Mouse (Mus musculus): ENCODE data around the gene Gzmn. TPM values are rescaled to one million over a fixed set of nuclear protein-coding genes. Genes with fewer than 3 reads are reported as not detected.
"Not testable (repeated sequence)": the region's sequence is repeated elsewhere in the genome, so short reads cannot be mapped to it uniquely, and the experiment has no call there.

Gzmn gene
- polyA plus RNA-seq, 1 experiment from 2014 or later: not detected

- DNase-seq (ENCODE audit: low spot score): no peak
- 90% methylated on average over 5 of the region's 5 CpGs for WGBS
- no peak for ATAC-seq
- H3K4me2 ChIP-seq (ENCODE audit: low read length): no peak overlapping the region
- no peaks in the 10 kb centered on the region for H3K27me3 ChIP-seq (replicated peaks; ENCODE audit: control insufficient read depth, insufficient read depth, low read length)
- no peak overlapping the region for H3K9ac ChIP-seq (ENCODE audit: low read length)
- H3K4me3 ChIP-seq (ENCODE audit: low read depth, low read length): no peak overlapping the region
- H3K9me3 ChIP-seq (replicated peaks; ENCODE audit: control insufficient read depth, low read length): no peaks in the 10 kb centered on the region
- no peaks in the 10 kb centered on the region for H3K4me1 ChIP-seq (ENCODE audit: control insufficient read depth, insufficient read depth, low read length)
- no peak overlapping the region for H3K27ac ChIP-seq (ENCODE audit: low read depth, low read length)
- no peaks in the 10 kb centered on the region for H3K36me3 ChIP-seq (ENCODE audit: control insufficient read depth, insufficient read depth, low read length)
These were observed 1.7 kb downstream of the Gzmn start for GRCm38 (mm10) chr14:56172744-56173143.

- Histone ChIP-seq H3K9me3 (replicated peaks; ENCODE audit: control insufficient read depth, low read length) (no peaks in the 10 kb centered on the region), H3K9ac (ENCODE audit: low read length) (no peak overlapping the region), H3K4me1 (ENCODE audit: control insufficient read depth, insufficient read depth, low read length) (no peaks in the 10 kb centered on the region), H3K36me3 (ENCODE audit: control insufficient read depth, insufficient read depth, low read length) (no peaks in the 10 kb centered on the region), H3K4me3 (ENCODE audit: low read depth, low read length) (no peak overlapping the region), H3K27ac (ENCODE audit: low read depth, low read length) (no peak overlapping the region), H3K27me3 (replicated peaks; ENCODE audit: control insufficient read depth, insufficient read depth, low read length) (no peaks in the 10 kb centered on the region), H3K4me2 (ENCODE audit: low read length) (no peak overlapping the region)
- WGBS: 93% methylated on average over 6 of the region's 6 CpGs
- ATAC-seq (no peak), DNase-seq (ENCODE audit: low spot score) (no peak)
These were observed 6.4 kb downstream of the Gzmn start for GRCm38 (mm10) chr14:56168009-56168408.

- Histone ChIP-seq H3K36me3 (ENCODE audit: control insufficient read depth, insufficient read depth, low read length) (no peaks in the 10 kb centered on the region), H3K9me3 (replicated peaks; ENCODE audit: control insufficient read depth, low read length) (no peaks in the 10 kb centered on the region), H3K4me2 (ENCODE audit: low read length) (no peak overlapping the region), H3K27ac (ENCODE audit: low read depth, low read length) (no peak overlapping the region), H3K9ac (ENCODE audit: low read length) (no peak overlapping the region), H3K27me3 (replicated peaks; ENCODE audit: control insufficient read depth, insufficient read depth, low read length) (no peaks in the 10 kb centered on the region), H3K4me3 (ENCODE audit: low read depth, low read length) (no peak overlapping the region), H3K4me1 (ENCODE audit: control insufficient read depth, insufficient read depth, low read length) (no peaks in the 10 kb centered on the region)
- 100% methylated on average over 2 of the region's 2 CpGs for WGBS
- no peak for DNase-seq (ENCODE audit: low spot score)
- ATAC-seq: no peak
These were observed 12.3 kb downstream of the Gzmn start for GRCm38 (mm10) chr14:56162109-56162508.

DNA sequence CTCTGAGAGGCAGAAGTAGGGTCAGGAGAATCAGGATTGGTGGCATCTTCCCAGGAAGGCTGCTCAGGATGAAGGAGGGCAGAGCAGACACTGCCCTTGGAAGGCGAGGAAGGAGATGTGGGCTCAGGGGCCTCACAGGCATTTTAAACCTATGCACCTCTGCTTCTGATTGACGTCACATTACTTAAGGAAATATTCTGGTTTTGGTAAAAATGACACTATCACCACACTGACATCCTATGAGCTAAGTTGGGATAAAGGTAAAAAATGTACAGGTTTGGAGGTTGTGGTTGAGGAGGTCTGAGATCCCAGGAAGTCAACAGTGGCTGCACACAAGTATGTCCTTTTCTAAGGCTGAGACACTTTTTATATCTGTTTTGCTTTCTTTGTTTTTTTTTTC lies 14.9 kb downstream of the Gzmn start, which contains the start of gene Gzmg:
Gene Gzmg (minus strand): TSS at position 101 of the 400 bp plus-strand sequence.
- not testable (repeated sequence) for H3K27me3 ChIP-seq (replicated peaks; ENCODE audit: control insufficient read depth, insufficient read depth, low read length); H3K9me3 ChIP-seq (replicated peaks; ENCODE audit: control insufficient read depth, low read length); H3K27ac ChIP-seq (ENCODE audit: low read depth, low read length); H3K4me2 ChIP-seq (ENCODE audit: low read length); H3K4me3 ChIP-seq (ENCODE audit: low read depth, low read length); DNase-seq (ENCODE audit: low spot score); H3K4me1 ChIP-seq (ENCODE audit: control insufficient read depth, insufficient read depth, low read length); H3K36me3 ChIP-seq (ENCODE audit: control insufficient read depth, insufficient read depth, low read length); ATAC-seq; H3K9ac ChIP-seq (ENCODE audit: low read length)
- 88% methylated on average over 2 of the region's 2 CpGs for WGBS

GRCm38 (mm10) chr14:56155340-56155739 lies 19.1 kb downstream of the Gzmn start:
- H3K4me3 ChIP-seq (ENCODE audit: low read depth, low read length): no peak overlapping the region
- H3K4me2 ChIP-seq (ENCODE audit: low read length): no peak overlapping the region
- H3K27ac ChIP-seq (ENCODE audit: low read depth, low read length): no peak overlapping the region
- ATAC-seq (no peak), DNase-seq (ENCODE audit: low spot score) (no peak)
- WGBS: 67% methylated on average over 2 of the region's 2 CpGs
- no peaks in the 10 kb centered on the region for H3K36me3 ChIP-seq (ENCODE audit: control insufficient read depth, insufficient read depth, low read length)
- H3K9ac ChIP-seq (ENCODE audit: low read length): no peak overlapping the region
- H3K9me3 ChIP-seq (replicated peaks; ENCODE audit: control insufficient read depth, low read length): no peaks in the 10 kb centered on the region
- no peaks in the 10 kb centered on the region for H3K4me1 ChIP-seq (ENCODE audit: control insufficient read depth, insufficient read depth, low read length)
- H3K27me3 ChIP-seq (replicated peaks; ENCODE audit: control insufficient read depth, insufficient read depth, low read length): no peaks in the 10 kb centered on the region

GRCm38 (mm10) chr14:56133675-56134074 lies 40.7 kb downstream of the Gzmn start:
- H3K4me3 ChIP-seq (ENCODE audit: low read depth, low read length); H3K9ac ChIP-seq (ENCODE audit: low read length); DNase-seq (ENCODE audit: low spot score); H3K27me3 ChIP-seq (replicated peaks; ENCODE audit: control insufficient read depth, insufficient read depth, low read length); H3K4me1 ChIP-seq (ENCODE audit: control insufficient read depth, insufficient read depth, low read length); H3K4me2 ChIP-seq (ENCODE audit: low read length); H3K27ac ChIP-seq (ENCODE audit: low read depth, low read length); H3K36me3 ChIP-seq (ENCODE audit: control insufficient read depth, insufficient read depth, low read length); H3K9me3 ChIP-seq (replicated peaks; ENCODE audit: control insufficient read depth, low read length); ATAC-seq: not testable (repeated sequence)
- WGBS: 79% methylated on average over 1 of the region's 1 CpGs

GRCm38 (mm10) chr14:56132508-56132907 lies 41.9 kb downstream of the Gzmn start, which contains the start of gene Gzmd:
TSS of gene Gzmd (minus strand) at chr14:56132608.
- H3K4me2 ChIP-seq (ENCODE audit: low read length); ATAC-seq; H3K9me3 ChIP-seq (replicated peaks; ENCODE audit: control insufficient read depth, low read length); H3K36me3 ChIP-seq (ENCODE audit: control insufficient read depth, insufficient read depth, low read length); H3K27ac ChIP-seq (ENCODE audit: low read depth, low read length); H3K4me3 ChIP-seq (ENCODE audit: low read depth, low read length); H3K9ac ChIP-seq (ENCODE audit: low read length); H3K27me3 ChIP-seq (replicated peaks; ENCODE audit: control insufficient read depth, insufficient read depth, low read length); H3K4me1 ChIP-seq (ENCODE audit: control insufficient read depth, insufficient read depth, low read length); DNase-seq (ENCODE audit: low spot score): not testable (repeated sequence)
- WGBS: 77% methylated on average over 2 of the region's 2 CpGs

GRCm38 (mm10) chr14:56128341-56128740 lies 46.1 kb downstream of the Gzmn start:
- no peak overlapping the region for H3K9ac ChIP-seq (ENCODE audit: low read length)
- H3K4me3 ChIP-seq (ENCODE audit: low read depth, low read length): no peak overlapping the region
- H3K9me3 ChIP-seq (replicated peaks; ENCODE audit: control insufficient read depth, low read length): no peaks in the 10 kb centered on the region
- no peaks in the 10 kb centered on the region for H3K27me3 ChIP-seq (replicated peaks; ENCODE audit: control insufficient read depth, insufficient read depth, low read length)
- H3K4me2 ChIP-seq (ENCODE audit: low read length): no peak overlapping the region
- no peaks in the 10 kb centered on the region for H3K4me1 ChIP-seq (ENCODE audit: control insufficient read depth, insufficient read depth, low read length)
- no peak overlapping the region for H3K27ac ChIP-seq (ENCODE audit: low read depth, low read length)
- whole genome bisulfite sequencing: 52% methylated on average over 3 of the region's 3 CpGs
- ATAC-seq: no peak
- no peaks in the 10 kb centered on the region for H3K36me3 ChIP-seq (ENCODE audit: control insufficient read depth, insufficient read depth, low read length)
- DNase-seq (ENCODE audit: low spot score): no peak

GRCm38 (mm10) chr14:56123516-56123915 lies 50.9 kb downstream of the Gzmn start:
- Histone ChIP-seq H3K27me3 (replicated peaks; ENCODE audit: control insufficient read depth, insufficient read depth, low read length) (no peaks in the 10 kb centered on the region), H3K4me2 (ENCODE audit: low read length) (no peak overlapping the region), H3K4me3 (ENCODE audit: low read depth, low read length) (no peak overlapping the region), H3K4me1 (ENCODE audit: control insufficient read depth, insufficient read depth, low read length) (no peaks in the 10 kb centered on the region), H3K36me3 (ENCODE audit: control insufficient read depth, insufficient read depth, low read length) (no peaks in the 10 kb centered on the region), H3K9me3 (replicated peaks; ENCODE audit: control insufficient read depth, low read length) (no peaks in the 10 kb centered on the region), H3K27ac (ENCODE audit: low read depth, low read length) (no peak overlapping the region), H3K9ac (ENCODE audit: low read length) (no peak overlapping the region)
- no peak for ATAC-seq
- DNase-seq (ENCODE audit: low spot score): no peak
- 81% methylated on average over 3 of the region's 3 CpGs for WGBS
